Mouse (Mus musculus) kidney, adult 11 months (tissue): ENCODE measurements around the gene Cnnm3.
A peak's percentile ranks its signal among the peaks of the same experiment; 100 is the strongest.

Experiments used
- DNase-seq: peaks from one replicate; pipeline ENCODE4 v3.0.0; 2022

Gene Cnnm3

GRCm38 (mm10) chr1:36558031-36558993 lies 46.6 kb downstream of the Cnnm3 start, which contains the start of gene Sema4c:
Gene Sema4c, minus strand, starts transcription at chr1:36558349.
- no peak for DNase-seq

- no peak for DNase-seq
Measured at GRCm38 (mm10) chr1:36559256-36559655, 47.6 kb downstream of the Cnnm3 start.

GRCm38 (mm10) chr1:36559888-36560287 lies 48.2 kb downstream of the Cnnm3 start:
- no peak for DNase-seq

- DNase-seq: peak; percentile 75
Measured at GRCm38 (mm10) chr1:36560903-36561302, 49.2 kb downstream of the Cnnm3 start.

GRCm38 (mm10) chr1:36562388-36562787 lies 50.7 kb downstream of the Cnnm3 start:
- no peak for DNase-seq

- DNase-seq: no peak
Measured at GRCm38 (mm10) chr1:36563197-36563596, 51.5 kb downstream of the Cnnm3 start.

- no peak for DNase-seq
Measured at GRCm38 (mm10) chr1:36563632-36564031, 52.0 kb downstream of the Cnnm3 start.

GRCm38 (mm10) chr1:36564101-36564500 lies 52.4 kb downstream of the Cnnm3 start:
- peak; percentile 54 for DNase-seq

- no peak for DNase-seq
Measured at GRCm38 (mm10) chr1:36566425-36566824, 54.8 kb downstream of the Cnnm3 start.

- DNase-seq: no peak
Measured at GRCm38 (mm10) chr1:36567818-36568603, 56.3 kb downstream of the Cnnm3 start.

- no peak for DNase-seq
Measured at GRCm38 (mm10) chr1:36568776-36569175, 57.1 kb downstream of the Cnnm3 start.

- no peak for DNase-seq
Measured at GRCm38 (mm10) chr1:36569694-36570276, 58.1 kb downstream of the Cnnm3 start.

GRCm38 (mm10) chr1:36570320-36570719 lies 58.7 kb downstream of the Cnnm3 start:
- DNase-seq: no peak

GRCm38 (mm10) chr1:36571627-36572026 lies 60.0 kb downstream of the Cnnm3 start:
- peak; percentile 83 for DNase-seq

- no peak for DNase-seq
Measured at GRCm38 (mm10) chr1:36572140-36572700, 60.6 kb downstream of the Cnnm3 start.

GRCm38 (mm10) chr1:36572709-36573108 lies 61.0 kb downstream of the Cnnm3 start:
- DNase-seq: no peak

GRCm38 (mm10) chr1:36573524-36573923 lies 61.9 kb downstream of the Cnnm3 start:
- DNase-seq: no peak

GRCm38 (mm10) chr1:36574196-36574955 lies 62.7 kb downstream of the Cnnm3 start:
- no peak for DNase-seq

GRCm38 (mm10) chr1:36575347-36575746 lies 63.7 kb downstream of the Cnnm3 start:
- no peak for DNase-seq

- DNase-seq: no peak
Measured at GRCm38 (mm10) chr1:36576991-36577675, 65.5 kb downstream of the Cnnm3 start.
